Mouse (Mus musculus) inflammation-experienced regulatory T-cells, adult 16 weeks (primary cell): ENCODE measurements around the gene Naalad2. TPM values are rescaled to one million over a fixed set of nuclear protein-coding genes. Genes with fewer than 3 reads are reported as not detected.

Source experiments
- polyA plus RNA-seq: library from polyadenylated mRNA; unstranded; fragments of 100-300 nt; shearing (Covaris generic); gene quantifications from one replicate; pipeline ENCODE4 v1.2.1, GENCODE M21; 2017

Naalad2 gene
- 0.16 TPM for polyA plus RNA-seq

GRCm38 (mm10) chr9:18402895-18403294 lies at the start of gene Naalad2:
TSS of gene Naalad2 (minus strand) at chr9:18402995.

GRCm38 (mm10) chr9:18430354-18430753 lies 27.6 kb upstream of the Naalad2 start, which contains the start of gene Mbd3l2:
TSS of gene Mbd3l2 (plus strand) at chr9:18430654.

GRCm38 (mm10) chr9:18404118-18404517 lies 1.3 kb upstream of the Naalad2 start, which contains the start of gene Ubtfl1:
TSS of gene Ubtfl1 (plus strand) at chr9:18404418.

GRCm38 (mm10) chr9:18291571-18292429 lies 111.0 kb downstream of the Naalad2 start, which contains the start of gene Chordc1:
TSS of gene Chordc1 (plus strand) at chr9:18292125.

Other genes starting within 250 kb of the Naalad2 start
- gene Chordc1, start 110.9 kb downstream of the Naalad2 start, polyA plus RNA-seq: 159 TPM
- gene Ubtfl1, start 1.4 kb upstream of the Naalad2 start, polyA plus RNA-seq: 0.06 TPM
- not detected for gene Mbd3l2, start 27.7 kb upstream of the Naalad2 start, polyA plus RNA-seq
- 3.2 TPM for gene Zfp558, start 75.3 kb upstream of the Naalad2 start, polyA plus RNA-seq
- gene Mbd3l1, start 75.4 kb upstream of the Naalad2 start, polyA plus RNA-seq: not detected